Mouse (Mus musculus): ENCODE data around the gene Cd81.

DNA sequence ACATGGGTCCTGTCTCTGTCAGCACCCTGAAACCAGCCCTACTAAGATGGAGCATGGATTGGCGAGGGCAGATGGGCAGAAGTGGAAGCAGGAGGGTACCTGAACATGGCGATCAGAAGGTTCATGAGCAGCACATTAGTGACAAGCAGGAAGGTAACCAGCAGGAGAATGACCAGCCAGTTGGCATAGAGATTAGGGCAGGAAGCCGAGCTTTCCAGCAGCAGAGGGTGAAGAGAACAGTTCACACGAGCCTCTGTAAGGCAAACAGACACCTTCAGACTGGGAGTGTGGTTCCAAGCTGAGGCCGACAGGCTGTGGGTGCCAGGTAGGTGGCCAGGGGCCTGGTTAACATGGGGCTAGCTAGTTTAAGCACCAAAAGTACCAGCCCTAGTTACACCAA lies 22.9 kb downstream of the Cd81 start:
- TF ChIP-seq POLR2A (IDR thresholded peaks at IDR 0.05; ENCODE audit: control insufficient read depth, extremely low read depth, insufficient read depth, low read length, poor library complexity) (no peak), CTCF (IDR thresholded peaks at IDR 0.05; ENCODE audit: borderline replicate concordance, control insufficient read depth, extremely low read depth, insufficient read depth, low read length, poor library complexity) (no peak)
